Mouse (Mus musculus): ENCODE measurements around the gene Ddx23. TPM values are rescaled to one million over a fixed set of nuclear protein-coding genes. Genes with fewer than 3 reads are reported as not detected.
A peak's percentile ranks its signal among the peaks of the same experiment; 100 is the strongest.

The Ddx23 gene
- polyA plus RNA-seq, 1 experiment from 2014 or later, result 10.0 TPM

- peaks cover 13% of the 10 kb centered on the region for H3K4me1 ChIP-seq (ENCODE audit: control insufficient read depth, low read depth, low read length)
- WGBS (ENCODE audit: insufficient replicate concordance), result 46% methylated on average over 20 of the region's 20 CpGs
- no peak overlapping the region for H3K9ac ChIP-seq (ENCODE audit: low read depth, low read length)
- H3K4me2 ChIP-seq (ENCODE audit: low read depth, low read length), result peak overlapping the region; percentile 42; the same call in 1 of the 2 replicates
- no peaks in the 10 kb centered on the region for H3K36me3 ChIP-seq (ENCODE audit: control insufficient read depth, insufficient read depth)
- H3K4me3 ChIP-seq (ENCODE audit: low read depth, low read length), result no peak overlapping the region
- H3K27ac ChIP-seq (ENCODE audit: low read length), result no peak overlapping the region
- peaks cover 13% of the 10 kb centered on the region; the same call in 1 of the 2 replicates for H3K27me3 ChIP-seq (ENCODE audit: control insufficient read depth, insufficient read depth, low read depth, low read length)
- 0 out of 2 replicates have a peak, but pooled peaks have one; percentile 5 for ATAC-seq (ENCODE audit: low read depth)
- H3K9me3 ChIP-seq (replicated peaks; ENCODE audit: control insufficient read depth, low read length), result no peaks in the 10 kb centered on the region
Observed at GRCm38 (mm10) chr15:98616362-98617175, 46.1 kb downstream of the Ddx23 start.

GRCm38 (mm10) chr15:98615751-98616150, 46.9 kb downstream of the Ddx23 start:
- 63% methylated on average over 6 of the region's 6 CpGs for WGBS (ENCODE audit: insufficient replicate concordance)
- Histone ChIP-seq H3K27ac (ENCODE audit: low read length) (no peak overlapping the region), H3K36me3 (ENCODE audit: control insufficient read depth, insufficient read depth) (no peaks in the 10 kb centered on the region), H3K27me3 (ENCODE audit: control insufficient read depth, insufficient read depth, low read depth, low read length) (peaks cover 11% of the 10 kb centered on the region; the same call in 1 of the 2 replicates), H3K9me3 (replicated peaks; ENCODE audit: control insufficient read depth, low read length) (no peaks in the 10 kb centered on the region), H3K4me1 (ENCODE audit: control insufficient read depth, low read depth, low read length) (peaks cover 14% of the 10 kb centered on the region), H3K9ac (ENCODE audit: low read depth, low read length) (no peak overlapping the region), H3K4me3 (ENCODE audit: low read depth, low read length) (no peak overlapping the region), H3K4me2 (ENCODE audit: low read depth, low read length) (no peak overlapping the region)
- ATAC-seq (ENCODE audit: low read depth), result no peak

GRCm38 (mm10) chr15:98614971-98615370, 47.7 kb downstream of the Ddx23 start:
- Histone ChIP-seq H3K4me3 (ENCODE audit: low read depth, low read length) (no peak overlapping the region), H3K4me2 (ENCODE audit: low read depth, low read length) (no peak overlapping the region), H3K27me3 (ENCODE audit: control insufficient read depth, insufficient read depth, low read depth, low read length) (peaks cover 3% of the 10 kb centered on the region; the same call in 1 of the 2 replicates), H3K27ac (ENCODE audit: low read length) (no peak overlapping the region), H3K9ac (ENCODE audit: low read depth, low read length) (no peak overlapping the region), H3K36me3 (ENCODE audit: control insufficient read depth, insufficient read depth) (no peaks in the 10 kb centered on the region), H3K9me3 (replicated peaks; ENCODE audit: control insufficient read depth, low read length) (no peaks in the 10 kb centered on the region), H3K4me1 (ENCODE audit: control insufficient read depth, low read depth, low read length) (peaks cover 21% of the 10 kb centered on the region)
- ATAC-seq (ENCODE audit: low read depth), result no peak
- 61% methylated on average over 6 of the region's 6 CpGs for WGBS (ENCODE audit: insufficient replicate concordance)

GRCm38 (mm10) chr15:98614551-98614950, 48.1 kb downstream of the Ddx23 start:
- ATAC-seq (ENCODE audit: low read depth), result no peak
- no peaks in the 10 kb centered on the region for H3K36me3 ChIP-seq (ENCODE audit: control insufficient read depth, insufficient read depth)
- no peaks in the 10 kb centered on the region for H3K9me3 ChIP-seq (replicated peaks; ENCODE audit: control insufficient read depth, low read length)
- peaks cover 25% of the 10 kb centered on the region for H3K4me1 ChIP-seq (ENCODE audit: control insufficient read depth, low read depth, low read length)
- 68% methylated on average over 9 of the region's 9 CpGs for WGBS (ENCODE audit: insufficient replicate concordance)
- H3K4me2 ChIP-seq (ENCODE audit: low read depth, low read length), result no peak overlapping the region
- H3K4me3 ChIP-seq (ENCODE audit: low read depth, low read length), result no peak overlapping the region
- no peak overlapping the region for H3K27ac ChIP-seq (ENCODE audit: low read length)
- H3K9ac ChIP-seq (ENCODE audit: low read depth, low read length), result no peak overlapping the region
- H3K27me3 ChIP-seq (ENCODE audit: control insufficient read depth, insufficient read depth, low read depth, low read length), result peaks cover 3% of the 10 kb centered on the region; the same call in 1 of the 2 replicates

- no peak for ATAC-seq (ENCODE audit: low read depth)
- no peak overlapping the region for H3K4me3 ChIP-seq (ENCODE audit: low read depth, low read length)
- no peak overlapping the region for H3K4me2 ChIP-seq (ENCODE audit: low read depth, low read length)
- H3K4me1 ChIP-seq (ENCODE audit: control insufficient read depth, low read depth, low read length), result peaks cover 38% of the 10 kb centered on the region
- WGBS (ENCODE audit: insufficient replicate concordance), result 84% methylated on average over 3 of the region's 3 CpGs
- no peaks in the 10 kb centered on the region for H3K9me3 ChIP-seq (replicated peaks; ENCODE audit: control insufficient read depth, low read length)
- no peaks in the 10 kb centered on the region for H3K36me3 ChIP-seq (ENCODE audit: control insufficient read depth, insufficient read depth)
- no peaks in the 10 kb centered on the region; the same call in 1 of the 2 replicates for H3K27me3 ChIP-seq (ENCODE audit: control insufficient read depth, insufficient read depth, low read depth, low read length)
- H3K9ac ChIP-seq (ENCODE audit: low read depth, low read length), result no peak overlapping the region
- H3K27ac ChIP-seq (ENCODE audit: low read length), result no peak overlapping the region
Observed at GRCm38 (mm10) chr15:98612229-98612628, 50.5 kb downstream of the Ddx23 start.

GRCm38 (mm10) chr15:98610131-98610633, 52.5 kb downstream of the Ddx23 start:
- ATAC-seq (ENCODE audit: low read depth), result no peak
- no peaks in the 10 kb centered on the region; the same call in 1 of the 2 replicates for H3K27me3 ChIP-seq (ENCODE audit: control insufficient read depth, insufficient read depth, low read depth, low read length)
- H3K4me3 ChIP-seq (ENCODE audit: low read depth, low read length), result peak overlapping the region; percentile 84
- peak overlapping the region; percentile 97 for H3K27ac ChIP-seq (ENCODE audit: low read length)
- H3K9ac ChIP-seq (ENCODE audit: low read depth, low read length), result peak overlapping the region; percentile 95
- H3K36me3 ChIP-seq (ENCODE audit: control insufficient read depth, insufficient read depth), result no peaks in the 10 kb centered on the region
- peaks cover 51% of the 10 kb centered on the region for H3K4me1 ChIP-seq (ENCODE audit: control insufficient read depth, low read depth, low read length)
- peak overlapping the region; percentile 98 for H3K4me2 ChIP-seq (ENCODE audit: low read depth, low read length)
- H3K9me3 ChIP-seq (replicated peaks; ENCODE audit: control insufficient read depth, low read length), result no peaks in the 10 kb centered on the region
- 10% methylated on average over 12 of the region's 12 CpGs for WGBS (ENCODE audit: insufficient replicate concordance)

GRCm38 (mm10) chr15:98609331-98610130, 53.2 kb downstream of the Ddx23 start, which contains the start of gene Adcy6:
Gene Adcy6 (minus strand): TSS chr15:98610076.
- H3K27me3 ChIP-seq (ENCODE audit: control insufficient read depth, insufficient read depth, low read depth, low read length), result no peaks in the 10 kb centered on the region; the same call in 1 of the 2 replicates
- peak within 1 kb of the TSS; percentile 95 for H3K9ac ChIP-seq (ENCODE audit: low read depth, low read length)
- no peaks in the 10 kb centered on the region; the same call in 1 of the 2 replicates for H3K36me3 ChIP-seq (ENCODE audit: control insufficient read depth, insufficient read depth)
- peak; percentile 19 for ATAC-seq (ENCODE audit: low read depth)
- H3K4me2 ChIP-seq (ENCODE audit: low read depth, low read length), result peak within 1 kb of the TSS; percentile 98
- peaks cover 50% of the 10 kb centered on the region for H3K4me1 ChIP-seq (ENCODE audit: control insufficient read depth, low read depth, low read length)
- H3K27ac ChIP-seq (ENCODE audit: low read length), result peak within 1 kb of the TSS; percentile 97
- WGBS (ENCODE audit: insufficient replicate concordance), result under 1% methylated on average over 69 of the region's 75 CpGs
- no peaks in the 10 kb centered on the region for H3K9me3 ChIP-seq (replicated peaks; ENCODE audit: control insufficient read depth, low read length)
- peak within 1 kb of the TSS; percentile 84 for H3K4me3 ChIP-seq (ENCODE audit: low read depth, low read length)

GRCm38 (mm10) chr15:98608784-98609250, 53.9 kb downstream of the Ddx23 start:
- Histone ChIP-seq H3K9ac (ENCODE audit: low read depth, low read length) (peak overlapping the region; percentile 95), H3K4me3 (ENCODE audit: low read depth, low read length) (peak overlapping the region; percentile 84), H3K9me3 (replicated peaks; ENCODE audit: control insufficient read depth, low read length) (no peaks in the 10 kb centered on the region), H3K4me2 (ENCODE audit: low read depth, low read length) (peak overlapping the region; percentile 98), H3K36me3 (ENCODE audit: control insufficient read depth, insufficient read depth) (peaks cover 6% of the 10 kb centered on the region), H3K27me3 (ENCODE audit: control insufficient read depth, insufficient read depth, low read depth, low read length) (no peaks in the 10 kb centered on the region; the same call in 1 of the 2 replicates), H3K27ac (ENCODE audit: low read length) (peak overlapping the region; percentile 97), H3K4me1 (ENCODE audit: control insufficient read depth, low read depth, low read length) (peaks cover 57% of the 10 kb centered on the region)
- 0% methylated on average over 14 of the region's 26 CpGs for WGBS (ENCODE audit: insufficient replicate concordance)
- peak; percentile 12 for ATAC-seq (ENCODE audit: low read depth)

Data from liver, embryonic 16.5 days (tissue).